Mouse (Mus musculus) liver, postnatal 0 days (tissue): ENCODE results near the gene St6galnac3. TPM values are rescaled to one million over a fixed set of nuclear protein-coding genes. Genes with fewer than 3 reads are reported as not detected.

Experiments used
- ATAC-seq: fragments of 200-750 bp; cut with Nextera tagmentation; 2 replicates; pipeline ENCODE4 v1.8.0; 2017; ENCODE audit warnings: mild to moderate bottlenecking, moderate library complexity
- DNase-seq: peaks from one replicate; pipeline ENCODE4 v3.0.0-alpha.2; 2016
- H3K27ac ChIP-seq: fragments of 300-500 bp; sonication (generic); 2 replicates; pipeline ENCODE4 v1.5.1; 2014; ENCODE audit warnings: antibody characterized with exemption, moderate library complexity, mild to moderate bottlenecking, low read depth
- H3K27me3 ChIP-seq: fragments of 300-500 bp; sonication (generic); 2 replicates; pipeline ENCODE4 v1.6.1; 2014; ENCODE audit warnings: low read length, control low read depth, mixed read lengths; ENCODE audit not compliant: insufficient read depth
- H3K36me3 ChIP-seq: fragments of 300-500 bp; sonication (generic); replicated peaks from 2 replicates; pipeline ENCODE4 v1.6.1; 2014; ENCODE audit warnings: mild to moderate bottlenecking, control low read depth, low read length, moderate library complexity, mixed read lengths; ENCODE audit not compliant: insufficient read depth
- H3K4me1 ChIP-seq: fragments of 300-500 bp; sonication (generic); 2 replicates; pipeline ENCODE4 v1.6.1; 2014; ENCODE audit warnings: antibody characterized with exemption, mild to moderate bottlenecking, control low read depth; ENCODE audit not compliant: insufficient read depth
- H3K4me2 ChIP-seq: fragments of 300-500 bp; sonication (generic); 2 replicates; pipeline ENCODE4 v1.6.1; 2014; ENCODE audit warnings: low read depth, mild to moderate bottlenecking, low read length, moderate library complexity, mixed read lengths
- H3K4me3 ChIP-seq: fragments of 300-500 bp; sonication (generic); 2 replicates; pipeline ENCODE4 v1.5.1; 2014; ENCODE audit warnings: low read depth, low read length
- H3K9ac ChIP-seq: fragments of 300-500 bp; sonication (generic); replicated peaks from 2 replicates; pipeline ENCODE4 v1.6.1; 2014; ENCODE audit warnings: mild to moderate bottlenecking, moderate library complexity
- H3K9me3 ChIP-seq: fragments of 300-500 bp; sonication (generic); 2 replicates; pipeline ENCODE4 v1.6.1; 2016; ENCODE audit warnings: mild to moderate bottlenecking, control low read depth, low read length, mixed read lengths
- CTCF ChIP-seq: sonication (generic); IDR thresholded peaks from 2 replicates; pipeline ENCODE4 v1.5.1; 2016; ENCODE audit warnings: antibody characterized with exemption, low read depth
- EP300 ChIP-seq: IDR thresholded peaks from 2 replicates; pipeline ENCODE4 v1.6.1; 2016; ENCODE audit warnings: antibody characterized with exemption, low read depth, mild to moderate bottlenecking
- WGBS: fragments of 180-500 bp; shearing (Covaris S2); extraction: QIAGEN DNeasy Blood & Tissue Kit; methylation state at CpG from one replicate; pipeline ENCODE4 v1.1.7; 2014; ENCODE audit not compliant: insufficient replicate concordance; 5-methylcytosine and 5-hydroxymethylcytosine counted together
- polyA plus RNA-seq: library from polyadenylated mRNA; unstranded; fragments of >200 nt; fragmentation: Nextera tagmentation; extraction: Ambion mirVana; gene quantifications from 2 replicates; pipeline ENCODE4 v1.2.1, GENCODE M21; 2015

Gene St6galnac3
- polyA plus RNA-seq, 1 experiment from 2014 or later: 5.0 TPM

GRCm38 (mm10) chr3:153728577-153728976 lies 3.6 kb upstream of the St6galnac3 start:
- ATAC-seq: no peak
- Histone ChIP-seq H3K9ac (no peak overlapping the region), H3K4me3 (no peak overlapping the region), H3K4me1 (peaks cover 18% of the 10 kb centered on the region), H3K36me3 (no peaks in the 10 kb centered on the region), H3K27ac (no peak overlapping the region), H3K9me3 (no peaks in the 10 kb centered on the region), H3K4me2 (no peak overlapping the region), H3K27me3 (peaks cover 10% of the 10 kb centered on the region)
- no peak for TF ChIP-seq EP300
- no peak for TF ChIP-seq CTCF
- no peak for DNase-seq

- H3K27me3 ChIP-seq: peaks cover 10% of the 10 kb centered on the region
- peaks cover 33% of the 10 kb centered on the region for H3K4me1 ChIP-seq
- DNase-seq: no peak
- ATAC-seq: no peak
- H3K4me2 ChIP-seq: peak overlapping the region; percentile 86
- H3K9ac ChIP-seq: peak overlapping the region; percentile 74
- no peak for TF ChIP-seq EP300
- no peak for TF ChIP-seq CTCF
- H3K36me3 ChIP-seq: no peaks in the 10 kb centered on the region
- 50% methylated on average over 9 of the region's 9 CpGs for WGBS
- 0 out of 2 replicates have a peak overlapping the region, but pooled peaks have one; percentile 23 for H3K27ac ChIP-seq
- peak overlapping the region; percentile 88 for H3K4me3 ChIP-seq
- H3K9me3 ChIP-seq: no peaks in the 10 kb centered on the region
Measured at GRCm38 (mm10) chr3:153723467-153724079, 1.4 kb downstream of the St6galnac3 start.

DNA sequence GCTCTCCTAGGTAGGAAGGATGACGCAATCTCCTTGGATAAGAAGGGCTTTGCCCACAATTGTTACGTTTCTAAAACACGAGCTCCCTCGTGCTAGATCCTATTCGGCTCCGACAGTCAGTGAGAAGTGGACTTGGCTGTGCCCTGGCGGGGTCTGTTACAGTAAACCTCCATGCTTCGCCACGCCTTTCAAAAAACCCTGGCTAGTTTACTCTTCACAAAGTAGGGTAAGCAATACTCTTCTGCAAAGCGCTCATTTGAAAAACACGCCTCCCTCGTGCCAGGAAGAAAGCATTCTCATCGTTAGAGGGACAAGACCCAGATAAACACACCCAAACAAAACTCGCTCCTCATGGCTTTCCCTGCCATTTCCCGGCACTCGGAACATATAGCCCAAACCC lies 3.4 kb downstream of the St6galnac3 start:
- H3K4me3 ChIP-seq: 0 out of 2 replicates have a peak overlapping the region, but pooled peaks have one; percentile 5
- no peak for TF ChIP-seq EP300
- no peak for TF ChIP-seq CTCF
- ATAC-seq: no peak

GRCm38 (mm10) chr3:153720922-153721321 lies 4.1 kb downstream of the St6galnac3 start:
- no peak for TF ChIP-seq CTCF
- no peak for TF ChIP-seq EP300
- Histone ChIP-seq H3K27ac (0 out of 2 replicates have a peak overlapping the region, but pooled peaks have one; percentile 3), H3K36me3 (no peaks in the 10 kb centered on the region), H3K9ac (no peak overlapping the region), H3K4me1 (peaks cover 40% of the 10 kb centered on the region), H3K4me3 (no peak overlapping the region), H3K4me2 (peak overlapping the region; percentile 86), H3K9me3 (no peaks in the 10 kb centered on the region), H3K27me3 (peaks cover 10% of the 10 kb centered on the region)
- DNase-seq (no peak), ATAC-seq (no peak)
- 21% methylated on average over 4 of the region's 4 CpGs for WGBS

More for the DNA sequence above, 3.4 kb downstream of the St6galnac3 start:
- peak overlapping the region; percentile 86 for H3K4me2 ChIP-seq
- peaks cover 40% of the 10 kb centered on the region for H3K4me1 ChIP-seq
- H3K9me3 ChIP-seq: no peaks in the 10 kb centered on the region
- no peak for DNase-seq
- H3K9ac ChIP-seq: no peak overlapping the region
- H3K27ac ChIP-seq: 0 out of 2 replicates have a peak overlapping the region, but pooled peaks have one; percentile 3
- peaks cover 10% of the 10 kb centered on the region for H3K27me3 ChIP-seq
- no peaks in the 10 kb centered on the region for H3K36me3 ChIP-seq
- 62% methylated on average over 16 of the region's 16 CpGs for WGBS

- Histone ChIP-seq H3K9me3 (no peaks in the 10 kb centered on the region), H3K27me3 (peaks cover 10% of the 10 kb centered on the region), H3K9ac (no peak overlapping the region), H3K36me3 (no peaks in the 10 kb centered on the region), H3K4me2 (peak overlapping the region; percentile 16; the same call in 1 of the 2 replicates), H3K27ac (peak overlapping the region; percentile 51; the same call in 1 of the 2 replicates), H3K4me1 (peaks cover 38% of the 10 kb centered on the region), H3K4me3 (no peak overlapping the region)
- 27% methylated on average over 3 of the region's 3 CpGs for WGBS
- ATAC-seq (no peak), DNase-seq (no peak)
- no peak for TF ChIP-seq CTCF
- TF ChIP-seq EP300: no peak
Measured at GRCm38 (mm10) chr3:153720296-153720695, 4.7 kb downstream of the St6galnac3 start.

DNA sequence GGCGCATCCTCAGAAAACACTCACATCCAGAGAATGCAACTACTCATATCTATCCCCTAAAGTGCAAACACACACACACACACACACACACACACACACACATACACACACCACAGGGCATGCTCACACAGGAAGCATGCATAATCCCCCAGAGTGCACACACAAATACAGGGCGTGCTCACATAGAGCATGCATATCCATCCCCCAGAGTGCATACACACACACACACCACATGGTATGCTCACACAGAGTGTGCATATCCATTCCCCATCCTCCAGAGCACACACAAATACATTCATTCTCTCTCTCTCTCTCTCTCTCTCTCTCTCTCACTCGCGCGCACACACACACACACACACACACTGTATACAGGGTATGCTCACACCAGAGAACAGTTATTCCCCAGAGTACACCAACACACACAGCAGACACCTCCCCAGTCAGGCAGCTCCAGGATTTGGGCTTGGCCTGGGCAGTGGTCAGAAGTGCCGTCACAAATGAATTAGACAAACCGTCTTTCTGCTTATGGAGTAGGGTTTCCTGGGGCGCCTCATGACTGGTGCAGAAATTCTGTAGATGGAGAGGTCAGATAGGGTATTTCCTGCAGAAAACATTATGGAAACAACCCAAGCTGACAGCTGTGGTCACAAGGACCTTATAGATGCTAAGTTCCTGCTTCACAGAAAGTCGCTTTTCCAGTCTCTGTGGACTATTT lies 5.6 kb downstream of the St6galnac3 start:
- WGBS: 52% methylated on average over 9 of the region's 9 CpGs
- TF ChIP-seq EP300 (no peak), CTCF (no peak)
- no peak overlapping the region for H3K4me3 ChIP-seq
- H3K4me1 ChIP-seq: peaks cover 32% of the 10 kb centered on the region
- peaks cover 6% of the 10 kb centered on the region for H3K27me3 ChIP-seq
- peak overlapping the region; percentile 16; the same call in 1 of the 2 replicates for H3K4me2 ChIP-seq
- no peak overlapping the region for H3K9ac ChIP-seq
- no peak for DNase-seq
- peak; percentile 21; the same call in 1 of the 2 replicates for ATAC-seq
- H3K27ac ChIP-seq: peak overlapping the region; percentile 51; the same call in 1 of the 2 replicates
- no peaks in the 10 kb centered on the region for H3K36me3 ChIP-seq
- no peaks in the 10 kb centered on the region for H3K9me3 ChIP-seq
